Mouse (Mus musculus) R1 (cell line): ENCODE measurements around the gene Nhp2.
"Not testable (repeated sequence)": the region's sequence is repeated elsewhere in the genome, so short reads cannot be mapped to it uniquely, and the experiment has no call there.

Source experiments
- DNase-seq: peaks from one replicate; pipeline ENCODE4 v3.0.0-alpha.2; 2018; ENCODE audit warnings: low read depth, low spot score

Gene Nhp2

GRCm38 (mm10) chr11:51606447-51607095, 13.0 kb upstream of the Nhp2 start, which contains the start of gene Hnrnpab:
Hnrnpab (minus strand) TSS chr11:51606847.
- DNase-seq = peak; percentile 97

- no peak for DNase-seq
Observed at GRCm38 (mm10) chr11:51607096-51607738, 12.3 kb upstream of the Nhp2 start.

- no peak for DNase-seq
Observed at GRCm38 (mm10) chr11:51609266-51609909, 10.1 kb upstream of the Nhp2 start.

- DNase-seq = not testable (repeated sequence)
Observed at GRCm38 (mm10) chr11:51609940-51610339, 9.6 kb upstream of the Nhp2 start.

- peak; percentile 70 for DNase-seq
Observed at GRCm38 (mm10) chr11:51614256-51614655, 5.3 kb upstream of the Nhp2 start.

- DNase-seq = peak; percentile 63
Observed at GRCm38 (mm10) chr11:51615129-51615528, 4.4 kb upstream of the Nhp2 start.

- DNase-seq = peak; percentile 93
Observed at GRCm38 (mm10) chr11:51615601-51616000, 3.9 kb upstream of the Nhp2 start.

GRCm38 (mm10) chr11:51616113-51616512, 3.4 kb upstream of the Nhp2 start:
- not testable (repeated sequence) for DNase-seq

- peak; percentile 83 for DNase-seq
Observed at GRCm38 (mm10) chr11:51617693-51618092, 1.8 kb upstream of the Nhp2 start.

- no peak for DNase-seq
Observed at GRCm38 (mm10) chr11:51618894-51619408, 584 bp upstream of the Nhp2 start.

- DNase-seq = no peak
Observed at GRCm38 (mm10) chr11:51620084-51620483, 549 bp downstream of the Nhp2 start.

GRCm38 (mm10) chr11:51621776-51622175, 2.2 kb downstream of the Nhp2 start:
- DNase-seq = no peak

GRCm38 (mm10) chr11:51622971-51623491, 3.5 kb downstream of the Nhp2 start:
- DNase-seq = no peak

GRCm38 (mm10) chr11:51625187-51625820, 5.8 kb downstream of the Nhp2 start:
- DNase-seq = peak; percentile 50

GRCm38 (mm10) chr11:51627425-51627824, 7.9 kb downstream of the Nhp2 start:
- no peak for DNase-seq

GRCm38 (mm10) chr11:51627907-51628306, 8.4 kb downstream of the Nhp2 start:
- no peak for DNase-seq

GRCm38 (mm10) chr11:51629651-51630314, 10.2 kb downstream of the Nhp2 start:
- DNase-seq = no peak

GRCm38 (mm10) chr11:51632130-51632753, 12.7 kb downstream of the Nhp2 start:
- no peak for DNase-seq

- DNase-seq = not testable (repeated sequence)
Observed at GRCm38 (mm10) chr11:51633200-51633599, 13.7 kb downstream of the Nhp2 start.

GRCm38 (mm10) chr11:51633721-51634120, 14.2 kb downstream of the Nhp2 start:
- DNase-seq = peak; percentile 68

- no peak for DNase-seq
Observed at GRCm38 (mm10) chr11:51635127-51635524, 15.6 kb downstream of the Nhp2 start.
